Mouse (Mus musculus) ES-E14 (cell line): ENCODE data around the gene Mical2. TPM values are rescaled to one million over a fixed set of nuclear protein-coding genes. Genes with fewer than 3 reads are reported as not detected.

Experiments used
- DNase-seq: peaks from one replicate; pipeline ENCODE4 v3.0.0-alpha.2; 2013; ENCODE audit warnings: low read depth, low spot score
- H3K27ac ChIP-seq: 2 replicates; pipeline ENCODE4 v1.5.1; 2012; ENCODE audit warnings: low read depth, mild to moderate bottlenecking, low read length, moderate library complexity, mixed read lengths; ENCODE audit not compliant: poor library complexity, insufficient read depth, severe bottlenecking
- H3K36me3 ChIP-seq: 2 replicates; pipeline ENCODE4 v1.6.1; 2012; ENCODE audit warnings: mild to moderate bottlenecking, low read length, moderate library complexity, mixed read lengths; ENCODE audit not compliant: control insufficient read depth, poor library complexity, insufficient read depth, severe bottlenecking
- H3K4me1 ChIP-seq, 2 experiments: fragments of 150-350 bp in 1 of 2; sonication (generic) in 1 of 2; 2 replicates each; pipeline ENCODE4 v1.6.1; 2012; ENCODE audit warnings: low read length in 2 of 2, mild to moderate bottlenecking in 1 of 2, mixed read lengths in 1 of 2; ENCODE audit not compliant: control insufficient read depth in 2 of 2, insufficient read depth in 2 of 2, poor library complexity in 1 of 2
- H3K4me3 ChIP-seq, 2 experiments: fragments of 150-350 bp in 1 of 2; sonication (generic) in 1 of 2; 2 replicates each; pipeline ENCODE4 v1.5.1; 2012; ENCODE audit warnings: low read length in 2 of 2, low read depth in 1 of 2, mild to moderate bottlenecking in 1 of 2, mixed read lengths in 1 of 2; ENCODE audit not compliant: insufficient read depth in 1 of 2, poor library complexity in 1 of 2, severe bottlenecking in 1 of 2
- H3K9ac ChIP-seq: 2 replicates; pipeline ENCODE4 v1.6.1; 2012; ENCODE audit warnings: low read depth, mild to moderate bottlenecking, low read length, mixed read lengths; ENCODE audit not compliant: poor library complexity, insufficient read depth, severe bottlenecking
- H3K9me3 ChIP-seq: fragments of 150-350 bp; sonication (generic); 2 replicates; pipeline ENCODE4 v1.6.1; 2012; ENCODE audit warnings: low read depth, mild to moderate bottlenecking, low read length; ENCODE audit not compliant: control insufficient read depth, insufficient read depth
- CHD2 ChIP-seq: IDR thresholded peaks from 2 replicates; pipeline ENCODE4 v1.6.1; 2014; ENCODE audit warnings: mild to moderate bottlenecking, low read depth, low read length, inconsistent platforms
- HCFC1 ChIP-seq: IDR thresholded peaks from 2 replicates; pipeline ENCODE4 v1.6.1; 2012; ENCODE audit warnings: low read length, inconsistent platforms, borderline replicate concordance; ENCODE audit not compliant: insufficient read depth
- MAFK ChIP-seq: IDR thresholded peaks from 2 replicates; pipeline ENCODE4 v1.6.1; 2014; ENCODE audit warnings: mild to moderate bottlenecking, low read depth, low read length, inconsistent platforms; ENCODE audit not compliant: insufficient read depth
- ZC3H11A ChIP-seq: IDR thresholded peaks from 2 replicates; pipeline ENCODE4 v1.6.1; 2012; ENCODE audit warnings: low read depth, mild to moderate bottlenecking, inconsistent platforms, low read length, borderline replicate concordance
- ZNF384 ChIP-seq: IDR thresholded peaks from 2 replicates; pipeline ENCODE4 v1.6.1; 2012; ENCODE audit warnings: low read depth, low read length, inconsistent platforms
- in situ Hi-C, 2 experiments: fragments of 600-800 bp; cut with MboI; formaldehyde crosslinking; loops; one replicate each; pipeline ENCODE4 v1.15.1; 2025; ENCODE audit warnings: low sequenced_read_pairs in 2 of 2, inconsistent platforms in 1 of 2; ENCODE audit not compliant: unreplicated experiment in 2 of 2
- total RNA-seq: library from RNA; depleted of rRNA; stranded (reverse); fragments of 300-350 nt; gene quantifications from 2 replicates; pipeline ENCODE4 v1.2.3, GENCODE M21; 2012

Gene Mical2
- total RNA-seq, 1 experiment = 9.9 TPM

- H3K4me3 ChIP-seq = no peak overlapping the region
- no peaks in the 10 kb centered on the region for H3K4me1 ChIP-seq
- no peaks in the 10 kb centered on the region for H3K9me3 ChIP-seq
- H3K27ac ChIP-seq = no peak overlapping the region
- TF ChIP-seq HCFC1 (no peak), CHD2 (no peak), MAFK (no peak), ZNF384 (no peak), ZC3H11A (no peak)
- H3K36me3 ChIP-seq = no peaks in the 10 kb centered on the region
- in situ Hi-C loops = no loop called here
- DNase-seq = no peak
- H3K9ac ChIP-seq = no peak overlapping the region
Observed at GRCm38 (mm10) chr7:112326852-112327251, 101.2 kb downstream of the Mical2 start.

DNA sequence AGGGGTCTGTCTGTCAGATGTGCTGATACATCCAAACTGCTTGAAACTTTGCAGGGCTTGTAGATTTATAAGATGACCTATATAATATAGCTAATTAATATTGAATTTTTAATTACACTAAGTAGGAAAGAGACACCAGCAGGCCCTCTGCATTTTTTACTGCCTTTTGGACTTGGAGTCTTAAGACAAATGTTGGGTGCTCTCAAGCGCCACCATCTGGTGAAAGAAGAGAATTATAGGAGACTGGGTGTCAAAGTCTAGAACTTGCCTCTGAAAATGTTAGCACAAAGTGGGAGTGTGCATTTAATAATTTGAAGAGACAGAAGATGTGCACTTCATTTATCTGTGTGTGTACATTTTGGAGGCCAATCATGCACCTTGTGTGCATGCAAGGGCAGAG is 103.3 kb downstream of the Mical2 start:
- H3K36me3 ChIP-seq = no peaks in the 10 kb centered on the region
- H3K9ac ChIP-seq = no peak overlapping the region

DNA sequence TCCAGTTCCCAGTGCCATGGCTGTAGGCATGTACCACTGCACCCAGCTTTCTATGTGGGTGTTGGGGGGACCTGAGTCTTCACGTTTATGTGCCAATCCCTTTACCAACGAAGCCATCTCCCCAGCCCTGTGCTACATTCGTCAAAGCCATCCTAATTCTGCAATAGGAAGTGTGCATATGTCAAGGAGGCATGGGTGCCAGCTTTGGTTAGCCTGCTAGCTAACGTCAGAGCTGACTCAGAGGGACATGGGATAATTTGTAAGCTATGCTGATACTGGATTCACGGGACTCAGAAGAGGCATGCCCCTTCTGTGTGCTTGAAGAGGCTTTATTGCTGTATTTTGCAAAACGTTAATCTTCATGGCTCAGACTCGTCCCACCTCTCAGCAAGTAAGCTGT is 103.8 kb downstream of the Mical2 start:
- DNase-seq = no peak
- in situ Hi-C loops = no loop called here
- Histone ChIP-seq H3K4me1 (no peaks in the 10 kb centered on the region), H3K27ac (no peak overlapping the region), H3K9ac (no peak overlapping the region), H3K9me3 (no peaks in the 10 kb centered on the region), H3K36me3 (no peaks in the 10 kb centered on the region), H3K4me3 (no peak overlapping the region)
- no peak for TF ChIP-seq CHD2
- no peak for TF ChIP-seq ZNF384
- TF ChIP-seq MAFK = no peak
- no peak for TF ChIP-seq ZC3H11A
- no peak for TF ChIP-seq HCFC1

More for the DNA sequence above, 103.3 kb downstream of the Mical2 start:
- Histone ChIP-seq H3K4me1 (no peaks in the 10 kb centered on the region), H3K9me3 (no peaks in the 10 kb centered on the region), H3K4me3 (no peak overlapping the region), H3K27ac (no peak overlapping the region)
- peak; percentile 49 for DNase-seq
- TF ChIP-seq CHD2 (no peak), ZNF384 (no peak), MAFK (no peak), ZC3H11A (no peak), HCFC1 (no peak)
- in situ Hi-C loops = no loop called here

GRCm38 (mm10) chr7:112330935-112331334 is 105.3 kb downstream of the Mical2 start:
- TF ChIP-seq ZNF384 = no peak
- no peak for TF ChIP-seq HCFC1
- no peak for TF ChIP-seq ZC3H11A
- TF ChIP-seq CHD2 = no peak
- no peak for TF ChIP-seq MAFK
- no peak for DNase-seq
- no peak overlapping the region for H3K27ac ChIP-seq
- H3K4me1 ChIP-seq = no peaks in the 10 kb centered on the region
- no peak overlapping the region for H3K9ac ChIP-seq
- in situ Hi-C loops = no loop called here
- no peak overlapping the region for H3K4me3 ChIP-seq
- no peaks in the 10 kb centered on the region for H3K36me3 ChIP-seq
- no peaks in the 10 kb centered on the region for H3K9me3 ChIP-seq

GRCm38 (mm10) chr7:112331804-112332203 is 106.1 kb downstream of the Mical2 start:
- no peak overlapping the region for H3K27ac ChIP-seq
- DNase-seq = no peak
- H3K9me3 ChIP-seq = no peaks in the 10 kb centered on the region
- no peaks in the 10 kb centered on the region for H3K36me3 ChIP-seq
- H3K9ac ChIP-seq = no peak overlapping the region
- H3K4me1 ChIP-seq = no peaks in the 10 kb centered on the region
- H3K4me3 ChIP-seq = no peak overlapping the region
- no peak for TF ChIP-seq MAFK
- TF ChIP-seq ZC3H11A = no peak
- TF ChIP-seq CHD2 = no peak
- TF ChIP-seq HCFC1 = no peak
- no peak for TF ChIP-seq ZNF384
- in situ Hi-C loops = no loop called here
